Mouse (Mus musculus) central nervous system, embryonic 11.5 days (tissue): ENCODE data around the gene Ankrd53. TPM values are rescaled to one million over a fixed set of nuclear protein-coding genes. Genes with fewer than 3 reads are reported as not detected.

Experiments
- polyA plus RNA-seq: library from polyadenylated mRNA; depleted of rRNA; stranded (reverse); fragments of >200 nt; gene quantifications from 2 replicates; pipeline ENCODE4 v1.2.3, GENCODE M21; 2012; rRNA removed

Ankrd53 gene
- not detected in 2 replicates for polyA plus RNA-seq

GRCm38 (mm10) chr6:83762344-83762743 lies at the start of gene Ankrd53:
Gene Ankrd53, plus strand, starts transcription at chr6:83762644.

GRCm38 (mm10) chr6:83742761-83743160 lies 19.7 kb upstream of the Ankrd53 start, which contains the start of gene Atp6v1b1:
Gene Atp6v1b1, plus strand, starts transcription at chr6:83742990.

GRCm38 (mm10) chr6:83775638-83776293 lies 13.3 kb downstream of the Ankrd53 start, which contains the start of gene Tex261:
Gene Tex261, minus strand, starts transcription at chr6:83775813.

GRCm38 (mm10) chr6:83794760-83795296 lies 32.4 kb downstream of the Ankrd53 start, which contains the start of gene Nagk:
Gene Nagk, plus strand, starts transcription at chr6:83794982.

Other genes starting within 250 kb of the Ankrd53 start
- 2.1 and 6.5 TPM in 2 replicates for gene Actg2, start 226.4 kb upstream of the Ankrd53 start, polyA plus RNA-seq
- gene Stambp, start 189.9 kb upstream of the Ankrd53 start, polyA plus RNA-seq, result 12.8 and 16.9 TPM in 2 replicates
- 0.07 and 0.14 TPM in 2 replicates for gene Clec4f, start 106.5 kb upstream of the Ankrd53 start, polyA plus RNA-seq
- not detected in 2 replicates for gene Cd207, start 84.8 kb upstream of the Ankrd53 start, polyA plus RNA-seq
- gene Vax2, start 51.4 kb upstream of the Ankrd53 start, polyA plus RNA-seq, result 0.26 and 0.30 TPM in 2 replicates
- gene Atp6v1b1, start 19.7 kb upstream of the Ankrd53 start, polyA plus RNA-seq, result 0.07 TPM in 1 of 2 replicates, not detected in the other
- 32.3 and 52.4 TPM in 2 replicates for gene Tex261, start 13.2 kb downstream of the Ankrd53 start, polyA plus RNA-seq
- gene Nagk, start 32.3 kb downstream of the Ankrd53 start, polyA plus RNA-seq, result 24.4 and 25.9 TPM in 2 replicates
- 49.4 and 61.0 TPM in 2 replicates for gene Paip2b, start 69.1 kb downstream of the Ankrd53 start, polyA plus RNA-seq
- 89.6 and 130 TPM in 2 replicates for gene Zfp638, start 104.5 kb downstream of the Ankrd53 start, polyA plus RNA-seq
- gene Dysf, start 245.9 kb downstream of the Ankrd53 start, polyA plus RNA-seq, result 5.3 and 7.0 TPM in 2 replicates